Mouse (Mus musculus) left cerebral cortex, postnatal 14 days (tissue): ENCODE results near the gene Gm10837. TPM values are rescaled to one million over a fixed set of nuclear protein-coding genes. Genes with fewer than 3 reads are reported as not detected.

Source experiments
- DNase-seq, 2 experiments: peaks; one replicate each; pipeline ENCODE4 v3.0.0; 2021 to 2022; ENCODE audit warnings: low spot score in 2 of 2, mixed read lengths in 1 of 2
- intact Hi-C: fragments of 180-260 bp; cut with DNase I; formaldehyde crosslinking; loops from one replicate; pipeline ENCODE4 v1.15.1; 2025
- total RNA-seq, 2 experiments: library from RNA; stranded (reverse); gene quantifications; 2 replicates each; pipeline ENCODE4 v1.2.3; 2021

Gm10837 gene
- total RNA-seq, 2 experiments from 2014 or later: 0.31 TPM; not detected in 1

DNA sequence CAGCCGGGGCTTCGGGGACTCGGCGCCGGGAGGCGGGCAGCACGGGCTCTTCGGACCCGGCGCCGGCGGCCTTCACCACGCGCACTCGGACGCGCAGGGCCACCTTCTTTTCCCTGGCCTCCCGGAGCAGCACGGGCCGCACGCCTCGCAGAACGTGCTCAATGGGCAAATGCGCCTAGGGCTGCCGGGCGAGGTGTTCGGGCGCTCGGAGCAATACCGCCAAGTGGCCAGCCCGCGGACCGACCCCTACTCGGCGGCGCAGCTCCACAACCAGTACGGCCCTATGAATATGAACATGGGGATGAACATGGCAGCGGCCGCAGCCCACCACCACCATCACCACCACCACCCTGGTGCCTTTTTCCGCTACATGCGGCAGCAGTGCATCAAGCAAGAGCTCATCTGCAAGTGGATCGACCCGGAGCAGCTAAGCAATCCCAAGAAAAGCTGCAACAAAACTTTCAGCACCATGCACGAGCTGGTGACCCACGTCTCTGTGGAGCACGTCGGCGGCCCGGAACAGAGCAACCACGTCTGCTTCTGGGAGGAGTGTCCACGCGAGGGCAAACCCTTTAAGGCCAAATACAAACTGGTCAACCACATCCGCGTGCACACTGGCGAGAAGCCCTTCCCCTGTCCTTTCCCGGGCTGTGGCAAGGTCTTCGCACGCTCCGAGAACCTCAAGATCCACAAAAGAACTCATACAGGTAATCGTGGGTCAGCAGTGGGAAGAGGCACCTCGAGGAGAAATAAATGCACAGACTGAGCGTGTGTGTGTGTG is 14.2 kb upstream of the Gm10837 start:
- no peak for DNase-seq
- intact Hi-C loops: loop anchor here (5.0 kb wide), 2 partner anchors 69 to 249 kb away; no protein-coding TSS in a partner anchor

DNA sequence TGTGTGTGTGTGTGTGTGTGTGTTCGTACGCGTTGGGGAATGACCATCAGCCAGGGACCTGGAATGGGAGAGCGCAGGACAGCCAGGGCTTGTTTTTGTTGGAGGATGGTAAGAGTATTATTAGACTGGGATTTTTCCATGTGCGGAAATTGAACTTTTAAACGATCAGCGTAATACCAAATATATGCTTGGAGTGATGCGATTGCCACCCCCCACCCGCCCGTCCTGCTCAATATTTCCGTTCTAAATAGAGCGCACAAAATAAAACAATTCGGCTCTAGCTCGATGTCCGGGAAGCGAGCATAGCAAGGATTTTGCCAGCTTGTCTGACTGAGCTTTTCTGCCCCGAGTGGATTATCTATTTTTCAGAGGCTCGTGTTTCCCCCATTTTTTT is 13.6 kb upstream of the Gm10837 start:
- DNase-seq: no peak

DNA sequence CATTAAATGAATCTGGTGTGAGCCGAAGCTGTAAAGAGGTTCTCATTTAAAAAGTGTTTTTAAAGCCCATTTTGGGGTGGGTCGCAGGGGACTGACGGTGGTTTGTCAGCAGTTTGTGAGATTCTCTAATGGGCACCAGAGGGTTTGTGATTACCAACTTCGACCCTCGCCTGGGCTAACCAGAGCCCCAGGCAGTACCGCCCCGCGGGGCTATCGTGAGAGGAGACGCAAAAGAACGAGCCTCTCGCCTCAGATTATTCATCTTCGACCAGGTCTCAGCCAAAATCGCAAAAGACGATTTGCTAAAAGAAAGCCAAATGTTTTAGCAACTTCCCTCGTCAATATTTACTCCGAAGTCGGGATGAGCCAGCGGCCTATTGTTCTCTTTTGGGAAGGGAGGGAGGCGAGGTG is 13.1 kb upstream of the Gm10837 start:
- no peak for DNase-seq
- intact Hi-C loops: loop anchor here (5.0 kb wide), 2 partner anchors 70 to 250 kb away; no protein-coding TSS in a partner anchor

More for the DNA sequence above, 13.6 kb upstream of the Gm10837 start:
- intact Hi-C loops: loop anchor here (5.0 kb wide), 2 partner anchors 70 to 250 kb away; no protein-coding TSS in a partner anchor

DNA sequence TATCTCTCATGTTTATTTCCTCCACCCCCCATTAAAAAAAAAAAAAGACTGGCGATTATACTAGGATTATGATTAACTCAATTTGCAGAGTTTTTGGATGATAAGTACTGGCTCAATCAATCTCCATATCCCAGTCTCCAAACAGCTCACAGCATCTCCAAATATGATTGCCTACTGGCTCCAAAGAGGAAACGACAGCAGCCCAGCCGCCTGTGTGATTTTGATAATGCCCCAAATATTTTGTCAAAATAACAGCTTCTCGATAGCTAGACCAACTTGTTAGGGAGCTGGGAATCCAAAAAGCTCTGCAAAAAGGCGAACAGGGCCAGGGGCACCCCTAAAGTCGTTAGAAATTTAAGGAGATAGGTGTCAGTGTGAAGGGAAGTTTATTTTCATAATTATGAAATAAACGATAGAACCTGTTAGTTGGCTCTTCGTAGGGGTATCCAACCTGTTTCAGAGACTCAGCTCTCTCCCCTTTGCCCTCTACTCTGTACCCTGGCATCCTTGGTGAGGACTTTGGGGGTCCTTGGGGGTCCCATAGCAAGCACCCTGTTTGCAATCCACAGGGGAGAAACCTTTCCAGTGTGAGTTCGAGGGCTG is 12.3 kb upstream of the Gm10837 start:
- DNase-seq: no peak
- intact Hi-C loops: loop anchor here (5.0 kb wide), 2 partner anchors 71 to 251 kb away; no protein-coding TSS in a partner anchor

DNA sequence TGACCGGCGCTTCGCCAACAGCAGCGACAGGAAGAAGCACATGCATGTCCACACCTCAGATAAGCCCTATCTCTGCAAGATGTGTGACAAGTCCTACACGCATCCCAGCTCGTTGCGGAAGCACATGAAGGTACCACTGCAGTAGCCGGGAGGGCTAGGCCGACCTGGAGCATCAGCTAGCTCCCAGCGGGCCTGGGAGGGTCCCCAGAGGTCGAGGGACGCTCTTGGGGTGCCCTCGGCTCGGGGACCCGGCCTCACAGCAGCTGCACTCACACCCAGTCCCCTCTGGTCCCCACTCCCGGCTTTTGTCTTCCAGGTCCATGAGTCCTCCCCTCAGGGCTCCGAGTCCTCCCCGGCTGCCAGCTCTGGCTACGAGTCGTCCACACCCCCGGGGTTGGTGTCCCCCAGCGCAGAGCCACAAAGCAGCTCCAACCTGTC is 11.8 kb upstream of the Gm10837 start:
- intact Hi-C loops: loop anchor here (5.0 kb wide), 2 partner anchors 71 to 251 kb away; no protein-coding TSS in a partner anchor
- DNase-seq: no peak

DNA sequence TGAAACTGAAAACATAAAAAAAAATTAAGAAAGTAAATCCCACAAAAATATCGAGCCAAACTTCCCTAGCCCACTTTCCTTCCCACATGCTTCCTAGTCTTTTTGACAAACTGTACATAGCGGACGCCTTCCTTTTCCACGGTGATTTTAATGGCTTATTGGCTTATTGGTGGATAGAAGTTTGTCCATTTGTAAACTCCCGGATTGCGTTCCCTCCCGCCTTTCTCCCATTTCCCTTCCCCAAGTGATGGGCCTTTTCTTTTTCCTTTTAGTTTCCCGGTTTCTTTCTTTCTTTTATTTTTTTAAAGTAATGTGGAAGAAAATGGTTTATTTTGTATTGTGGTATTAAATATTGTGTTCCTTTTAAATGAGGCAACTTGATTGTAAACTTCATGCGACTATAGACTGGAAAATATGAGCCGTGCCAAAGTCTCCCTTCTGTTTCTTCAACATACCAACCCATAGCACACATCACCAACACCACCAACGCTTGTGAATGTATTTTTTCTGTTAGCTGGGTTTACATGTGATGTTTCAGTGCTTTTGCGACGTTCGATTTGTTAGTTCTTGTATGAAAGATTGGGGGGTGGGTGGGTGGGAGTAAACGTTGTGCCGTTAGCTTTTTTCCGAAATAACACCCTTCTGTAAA is 10.8 kb upstream of the Gm10837 start:
- no peak for DNase-seq
- intact Hi-C loops: loop anchor here (5.0 kb wide), 2 partner anchors 72 to 252 kb away; no protein-coding TSS in a partner anchor

DNA sequence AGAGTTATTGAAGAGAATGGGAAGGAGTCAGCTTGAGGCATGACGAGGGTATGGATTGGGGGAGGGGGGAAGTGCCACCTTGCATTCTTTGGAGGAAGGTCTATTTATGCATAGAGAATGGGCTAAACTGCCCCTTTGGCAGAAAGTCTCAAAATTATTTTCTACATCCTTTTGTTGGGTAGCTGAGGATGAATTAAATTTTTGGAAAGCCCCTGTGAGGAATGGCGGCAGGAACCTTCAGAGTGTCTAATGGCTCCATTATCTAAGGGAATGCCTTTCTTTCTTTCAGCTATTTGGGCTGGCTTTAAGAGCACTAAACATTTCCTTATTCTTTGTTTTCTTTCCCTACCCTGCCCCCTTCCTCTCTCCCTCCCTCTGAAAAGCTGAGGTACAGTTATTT is 10.0 kb upstream of the Gm10837 start:
- DNase-seq: no peak
- intact Hi-C loops: no loop called here

DNA sequence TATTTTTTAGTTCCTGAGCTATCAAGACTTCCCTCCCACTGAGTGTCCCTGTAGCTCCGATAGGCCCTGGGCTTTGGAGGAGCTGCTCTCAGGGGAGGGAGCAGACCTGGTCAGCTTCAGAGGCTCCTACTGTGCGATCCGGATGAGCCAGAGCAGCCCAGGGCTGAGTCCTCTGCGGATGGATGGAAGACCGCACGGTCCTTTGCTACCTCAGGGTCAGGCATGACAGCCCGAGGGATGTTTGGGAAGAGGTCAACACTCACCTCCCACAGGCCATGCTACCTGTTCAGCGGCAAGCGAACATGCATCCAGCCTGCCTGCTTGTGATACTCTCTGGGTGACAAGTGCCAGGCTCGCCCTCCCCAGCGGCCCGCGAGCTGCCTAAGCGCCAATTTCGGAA is 9.2 kb upstream of the Gm10837 start:
- intact Hi-C loops: no loop called here
- no peak for DNase-seq

DNA sequence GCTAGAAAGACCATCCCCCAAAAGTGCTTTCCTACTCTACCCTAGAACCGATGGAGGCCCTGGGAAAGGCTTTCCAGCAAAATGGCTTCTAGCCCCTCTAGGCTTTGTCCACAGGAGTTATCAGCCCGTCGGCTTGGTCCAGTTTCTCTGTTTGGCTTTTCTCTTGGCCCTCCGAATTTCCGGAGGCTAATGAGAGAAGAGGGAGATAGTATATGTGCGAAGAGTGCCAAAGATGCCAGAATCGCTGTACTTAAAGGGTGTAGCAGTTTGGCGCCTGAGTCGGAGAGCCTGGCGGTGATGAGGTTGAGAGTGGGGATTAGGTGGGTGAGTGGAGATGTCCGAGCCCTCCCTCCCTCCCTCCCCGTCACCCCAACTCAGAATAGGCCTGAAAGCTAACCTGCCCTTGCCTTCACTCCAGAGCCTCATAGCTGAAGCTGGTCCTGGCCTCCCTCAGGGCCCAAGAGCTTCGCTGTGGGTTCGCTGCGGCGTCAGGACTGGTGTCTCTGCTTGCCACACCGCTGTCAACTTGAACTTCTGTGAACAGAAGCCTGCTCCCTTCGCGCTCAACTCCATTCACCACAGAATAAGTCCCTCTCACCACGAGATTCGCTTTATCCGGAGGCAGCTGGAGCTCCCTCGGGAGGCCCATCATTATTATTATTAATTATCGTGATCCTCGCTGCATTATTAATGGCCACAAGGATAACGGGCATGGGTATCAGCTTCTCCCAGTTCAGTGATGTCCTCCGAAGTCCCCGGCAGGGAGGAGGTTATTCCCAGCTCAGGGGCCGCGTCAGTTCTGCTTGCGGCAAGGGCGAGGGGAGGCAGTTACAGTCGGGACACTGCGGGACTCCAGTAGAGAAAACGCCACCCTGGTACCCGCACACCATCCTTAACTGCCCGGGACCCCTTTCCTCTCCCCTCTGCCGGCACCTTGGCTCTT is 8.0 kb upstream of the Gm10837 start:
- DNase-seq: no peak
- intact Hi-C loops: no loop called here

DNA sequence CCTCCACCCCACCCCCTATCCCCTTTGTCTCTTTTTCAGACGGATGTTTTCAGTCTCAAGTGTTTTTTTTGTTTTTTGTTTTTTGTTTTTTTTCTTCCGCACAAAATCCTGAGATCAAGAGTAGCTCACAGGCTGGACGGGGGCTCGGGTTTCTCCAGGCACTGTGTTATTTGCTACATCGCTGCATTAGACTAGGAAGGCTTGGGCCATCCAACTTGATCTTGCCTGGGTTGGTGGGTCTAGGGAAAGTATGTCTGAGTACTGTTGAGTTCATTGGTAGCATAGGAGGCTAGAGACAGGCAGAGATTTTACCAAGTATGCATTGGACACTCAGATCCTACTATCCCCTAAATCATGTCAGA is 7.4 kb upstream of the Gm10837 start:
- no peak for DNase-seq
- intact Hi-C loops: no loop called here

DNA sequence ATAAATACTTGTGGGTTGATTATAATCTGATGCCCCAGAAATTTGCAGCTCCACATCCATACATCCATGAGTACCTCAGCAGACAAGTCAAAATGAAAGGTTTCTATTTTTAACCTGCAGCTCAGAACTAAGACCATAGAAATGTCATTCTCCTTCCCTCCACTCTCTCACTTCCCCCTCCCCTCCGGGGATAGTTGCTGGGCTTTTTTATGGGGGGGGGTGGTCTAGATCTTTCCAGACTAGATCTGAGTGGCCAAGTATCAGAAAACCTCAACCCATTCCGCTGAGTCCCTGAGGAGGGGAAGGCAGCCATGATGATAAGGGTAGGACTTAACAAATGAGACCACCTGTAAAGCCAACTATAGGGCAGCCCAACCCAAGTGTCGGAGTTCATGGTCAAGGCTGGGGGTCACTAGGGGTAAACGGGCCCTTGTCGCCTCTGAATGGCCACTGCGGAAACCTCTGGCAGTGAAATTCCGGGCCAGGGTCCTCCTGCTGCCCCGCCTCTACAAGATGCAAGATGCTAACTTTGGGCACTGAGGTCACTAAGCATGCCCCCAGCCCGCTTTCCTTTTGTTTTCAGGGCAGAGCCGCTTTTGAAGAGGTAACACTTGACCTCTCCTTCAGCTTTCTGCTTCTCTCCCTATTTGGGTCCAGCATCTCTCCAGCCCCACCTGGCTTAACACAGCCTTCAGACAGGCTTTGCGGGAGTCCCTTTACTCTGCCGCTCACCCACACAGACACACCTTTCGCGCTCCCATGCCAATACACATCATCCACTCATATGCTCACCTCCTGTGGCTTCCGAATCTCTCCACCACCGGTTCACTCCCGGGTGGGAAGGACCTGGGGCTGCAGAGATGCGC is 6.6 kb upstream of the Gm10837 start:
- intact Hi-C loops: no loop called here
- no peak for DNase-seq

DNA sequence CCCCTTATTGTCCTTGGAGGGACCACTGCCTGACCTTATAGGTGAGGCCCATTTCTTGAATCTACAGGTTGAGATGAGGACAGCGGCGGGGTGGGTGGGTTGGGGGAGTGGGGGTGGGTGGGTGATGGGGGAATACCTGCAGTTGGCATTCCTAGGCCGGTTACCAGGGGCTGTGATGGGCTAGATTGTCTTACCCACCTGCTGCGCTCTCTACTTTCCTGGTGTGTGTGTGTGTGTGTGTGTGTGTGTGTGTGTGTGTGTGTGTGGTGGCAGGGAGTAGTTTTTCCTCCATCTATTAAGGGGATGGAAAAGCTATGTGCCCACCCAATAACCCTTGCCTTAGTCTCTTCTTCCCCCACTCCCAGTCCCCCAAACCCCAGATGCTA is 5.9 kb upstream of the Gm10837 start:
- no peak for DNase-seq
- intact Hi-C loops: no loop called here

DNA sequence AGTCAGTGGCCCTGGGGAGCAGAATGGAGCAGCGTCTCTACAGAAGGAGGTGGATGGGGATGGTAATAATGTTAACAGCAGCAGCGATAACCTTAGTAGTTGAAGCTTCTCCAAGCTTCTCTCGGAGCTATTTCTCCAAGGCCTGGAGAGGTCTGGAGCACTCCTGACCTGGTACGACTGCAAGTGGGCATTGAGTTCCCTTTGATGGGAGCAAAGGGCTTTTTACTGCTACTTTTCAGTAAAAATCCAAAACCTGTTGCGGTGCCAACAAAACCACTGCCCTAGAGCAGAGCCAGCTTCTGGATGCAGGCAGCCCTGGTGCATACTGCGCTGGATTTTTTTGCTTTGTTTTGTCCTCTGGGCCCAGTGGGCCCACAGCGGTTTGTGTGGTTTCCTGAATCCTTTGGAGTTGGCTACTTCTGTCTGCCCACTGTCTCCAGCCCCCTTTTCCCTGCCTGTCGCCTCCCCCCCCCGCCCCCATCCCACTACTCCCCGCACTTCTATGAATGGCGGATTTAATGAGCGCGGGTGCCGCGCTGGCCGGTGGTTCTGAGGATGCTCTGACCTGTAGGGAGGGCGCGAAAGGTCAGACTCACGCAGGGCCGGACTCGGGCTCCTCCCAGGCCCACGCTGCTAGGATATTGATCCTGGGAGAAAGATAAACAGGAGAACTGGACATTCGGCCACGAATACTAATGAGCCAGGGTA is 5.4 kb upstream of the Gm10837 start:
- DNase-seq: no peak
- intact Hi-C loops: loop anchor here (5.0 kb wide), 1 partner anchor 392 kb away; no protein-coding TSS in a partner anchor

DNA sequence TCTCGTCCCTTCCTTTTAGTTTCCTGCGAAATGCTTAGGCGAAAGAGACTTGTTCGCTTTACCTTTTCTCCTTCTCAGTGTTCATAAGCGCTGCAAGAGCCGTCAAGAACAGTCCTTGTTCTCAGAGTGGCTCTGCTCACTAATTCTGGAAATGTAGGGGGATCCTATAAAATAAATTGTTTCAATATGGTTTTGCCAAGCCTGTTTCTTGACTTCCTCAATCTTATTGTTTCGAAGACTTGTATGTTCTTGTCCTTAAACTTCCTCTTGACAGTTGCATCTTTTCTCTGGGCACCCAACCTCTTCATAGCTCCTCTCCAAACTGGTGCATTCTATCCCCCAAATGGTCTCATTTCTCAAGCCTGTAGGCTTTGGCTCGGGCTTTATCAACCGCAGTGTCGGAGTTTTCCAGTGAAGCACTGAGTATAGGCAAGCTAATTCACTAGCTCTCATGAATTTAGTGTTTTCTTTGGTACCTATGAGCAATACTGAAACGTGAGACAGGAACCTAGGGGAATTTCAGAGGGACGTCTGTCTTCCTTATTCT is 4.7 kb upstream of the Gm10837 start:
- DNase-seq: no peak

DNA sequence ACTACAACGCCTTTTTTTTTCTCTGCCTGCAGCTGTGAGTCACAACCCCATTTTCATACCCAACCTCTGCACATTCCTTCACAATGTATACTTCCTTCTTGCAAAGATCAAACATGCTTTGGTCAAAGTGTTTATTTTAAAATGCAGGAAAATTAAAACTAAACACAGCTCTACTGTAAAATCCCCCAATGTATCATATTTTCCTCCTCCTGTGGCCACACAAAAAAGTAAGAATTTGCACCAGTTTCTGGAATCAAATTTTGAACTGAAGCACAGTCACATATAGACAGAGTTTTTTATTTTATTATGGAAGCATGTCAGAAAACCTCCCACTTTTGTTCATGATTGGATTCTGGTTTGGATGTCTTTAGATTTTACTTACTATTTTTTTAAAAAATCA is 3.8 kb upstream of the Gm10837 start:
- DNase-seq: no peak

More for the DNA sequence above, 4.7 kb upstream of the Gm10837 start:
- intact Hi-C loops: loop anchor here (5.0 kb wide), 1 partner anchor 392 kb away; no protein-coding TSS in a partner anchor

DNA sequence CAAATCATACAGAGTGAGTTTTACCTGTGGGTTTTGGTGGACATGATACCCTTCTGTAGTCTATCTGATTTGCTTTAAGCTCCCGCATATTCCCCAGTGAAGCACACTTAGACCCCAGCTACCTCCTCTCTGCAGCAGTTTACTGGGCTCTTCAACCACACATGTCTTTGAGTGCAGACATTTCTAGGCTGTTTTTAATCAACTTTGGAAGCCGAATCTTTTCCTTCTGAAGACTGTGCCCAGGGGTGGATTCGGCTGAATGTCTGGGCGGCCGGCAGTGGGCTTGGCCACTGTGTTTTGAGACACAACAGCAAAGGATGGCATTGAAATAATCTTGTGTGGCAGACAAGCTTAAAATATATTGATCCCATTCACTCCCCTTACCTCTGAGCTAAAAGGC is 3.0 kb upstream of the Gm10837 start:
- DNase-seq: no peak
- intact Hi-C loops: loop anchor here (5.0 kb wide), 1 partner anchor 390 kb away; no protein-coding TSS in a partner anchor

More for the DNA sequence above, 3.8 kb upstream of the Gm10837 start:
- intact Hi-C loops: loop anchor here (5.0 kb wide), 1 partner anchor 391 kb away; no protein-coding TSS in a partner anchor

DNA sequence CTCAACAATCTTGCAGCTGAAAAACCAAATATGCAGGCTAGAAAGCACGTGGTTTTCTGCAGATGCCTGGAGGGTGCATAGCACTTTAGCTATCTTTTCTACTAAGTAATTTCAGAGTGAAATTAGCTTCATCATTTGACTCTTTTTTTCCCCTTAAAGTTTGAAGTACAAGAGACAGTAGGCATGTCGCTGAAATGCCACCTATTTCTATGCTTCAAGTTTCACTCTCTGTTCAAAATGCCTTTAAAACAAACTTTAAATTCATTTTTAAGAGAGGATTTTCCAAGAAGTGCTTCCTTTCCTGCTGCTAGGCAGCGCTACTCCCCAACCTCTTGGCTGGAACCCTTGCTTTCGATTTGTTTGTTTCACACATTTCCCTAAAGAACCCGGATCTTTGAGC is 1.3 kb upstream of the Gm10837 start:
- intact Hi-C loops: loop anchor here (5.0 kb wide), 1 partner anchor 388 kb away; no protein-coding TSS in a partner anchor
- DNase-seq: no peak
